Mouse (Mus musculus) hindbrain, embryonic 15.5 days (tissue): ENCODE results near the gene Ptprk. TPM values are rescaled to one million over a fixed set of nuclear protein-coding genes. Genes with fewer than 3 reads are reported as not detected.
A peak's percentile ranks its signal among the peaks of the same experiment; 100 is the strongest.

Experiments used
- ATAC-seq: fragments of 200-750 bp; cut with Nextera tagmentation; 2 replicates; pipeline ENCODE4 v1.8.0; 2017; ENCODE audit warnings: low read depth, moderate number of reproducible peaks, moderate TSS enrichment; ENCODE audit not compliant: low FRiP score
- H3K27ac ChIP-seq: fragments of 300-500 bp; sonication (generic); replicated peaks from 2 replicates; pipeline ENCODE4 v1.5.1; 2015; ENCODE audit warnings: mild to moderate bottlenecking, inconsistent platforms
- H3K27me3 ChIP-seq: fragments of 300-500 bp; sonication (generic); 2 replicates; pipeline ENCODE4 v1.6.1; 2015; ENCODE audit warnings: control low read depth, inconsistent platforms
- H3K36me3 ChIP-seq: fragments of 300-500 bp; sonication (generic); 2 replicates; pipeline ENCODE4 v1.6.1; 2015; ENCODE audit warnings: control low read depth, inconsistent platforms
- H3K4me1 ChIP-seq: fragments of 300-500 bp; sonication (generic); replicated peaks from 2 replicates; pipeline ENCODE4 v1.6.1; 2015; ENCODE audit warnings: control low read depth, inconsistent platforms
- H3K4me2 ChIP-seq: fragments of 300-500 bp; sonication (generic); 2 replicates; pipeline ENCODE4 v1.6.1; 2015; ENCODE audit warnings: moderate library complexity, mild to moderate bottlenecking, inconsistent platforms
- H3K4me3 ChIP-seq: fragments of 300-500 bp; sonication (generic); 2 replicates; pipeline ENCODE4 v1.5.1; 2015; ENCODE audit warnings: mild to moderate bottlenecking, inconsistent platforms
- H3K9ac ChIP-seq: fragments of 300-500 bp; sonication (generic); 2 replicates; pipeline ENCODE4 v1.6.1; 2015; ENCODE audit warnings: inconsistent platforms
- H3K9me3 ChIP-seq: fragments of 300-500 bp; sonication (generic); 2 replicates; pipeline ENCODE4 v1.6.1; 2016; ENCODE audit warnings: control low read depth, inconsistent platforms
- WGBS: fragments of 180-500 bp; shearing (Covaris S2); methylation state at CpG from one replicate; pipeline ENCODE4 v1.1.7; 2015; 5-methylcytosine and 5-hydroxymethylcytosine counted together
- polyA plus RNA-seq: library from polyadenylated mRNA; unstranded; fragments of >200 nt; fragmentation: Nextera tagmentation; extraction: Ambion mirVana; gene quantifications from 2 replicates; pipeline ENCODE4 v1.2.1, GENCODE M21; 2015

The Ptprk gene
- polyA plus RNA-seq, 1 experiment from 2014 or later = 33.6 TPM

DNA sequence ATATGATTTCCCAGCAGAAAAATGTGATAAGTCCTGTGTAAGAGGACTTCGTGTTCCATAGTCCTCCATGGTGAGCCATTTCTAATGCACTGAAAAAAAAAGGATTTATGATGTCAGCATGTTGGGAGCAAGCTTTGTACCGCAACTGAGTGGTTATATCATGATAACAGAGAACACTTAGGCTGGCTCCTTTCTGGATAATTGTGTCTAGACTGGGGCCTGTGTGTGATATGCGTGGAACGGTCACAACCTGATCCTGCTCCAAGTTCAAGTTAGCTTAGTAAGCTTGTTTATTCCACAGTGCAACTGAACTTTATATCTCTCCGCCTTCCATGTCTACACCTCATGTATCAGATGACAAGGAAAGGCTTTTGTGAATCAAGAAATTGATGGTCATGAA is 260.6 kb downstream of the Ptprk start:
- Histone ChIP-seq H3K9ac (no peak overlapping the region), H3K4me1 (no peaks in the 10 kb centered on the region), H3K4me3 (no peak overlapping the region), H3K4me2 (no peak overlapping the region), H3K27ac (no peak overlapping the region), H3K36me3 (no peaks in the 10 kb centered on the region), H3K9me3 (no peaks in the 10 kb centered on the region), H3K27me3 (no peaks in the 10 kb centered on the region)
- WGBS = 90% methylated on average over 5 of the region's 5 CpGs
- no peak for ATAC-seq

GRCm38 (mm10) chr10:28338536-28338935 is 263.9 kb downstream of the Ptprk start:
- Histone ChIP-seq H3K27me3 (no peaks in the 10 kb centered on the region), H3K4me1 (no peaks in the 10 kb centered on the region), H3K4me2 (no peak overlapping the region), H3K9ac (no peak overlapping the region), H3K27ac (no peak overlapping the region), H3K9me3 (no peaks in the 10 kb centered on the region), H3K4me3 (no peak overlapping the region), H3K36me3 (no peaks in the 10 kb centered on the region)
- ATAC-seq = no peak
- WGBS = 52% methylated on average over 5 of the region's 5 CpGs

- H3K27me3 ChIP-seq = no peaks in the 10 kb centered on the region
- H3K9ac ChIP-seq = no peak overlapping the region
- 0 out of 2 replicates have a peak overlapping the region, but pooled peaks have one; percentile 34 for H3K27ac ChIP-seq
- no peaks in the 10 kb centered on the region for H3K36me3 ChIP-seq
- no peaks in the 10 kb centered on the region for H3K9me3 ChIP-seq
- H3K4me2 ChIP-seq = no peak overlapping the region
- H3K4me3 ChIP-seq = no peak overlapping the region
- no peaks in the 10 kb centered on the region for H3K4me1 ChIP-seq
- peak; percentile 96 for ATAC-seq
- WGBS = 47% methylated on average over 8 of the region's 8 CpGs
Measured at GRCm38 (mm10) chr10:28345196-28345681, 270.6 kb downstream of the Ptprk start.

- 80% methylated on average over 6 of the region's 6 CpGs for WGBS
- Histone ChIP-seq H3K36me3 (no peaks in the 10 kb centered on the region), H3K9ac (no peak overlapping the region), H3K4me2 (no peak overlapping the region), H3K9me3 (no peaks in the 10 kb centered on the region), H3K27ac (no peak overlapping the region), H3K27me3 (no peaks in the 10 kb centered on the region), H3K4me1 (no peaks in the 10 kb centered on the region; the same call in 1 of the 2 replicates), H3K4me3 (no peak overlapping the region)
- no peak for ATAC-seq
Measured at GRCm38 (mm10) chr10:28365291-28365690, 290.7 kb downstream of the Ptprk start.

GRCm38 (mm10) chr10:28366065-28366677 is 291.6 kb downstream of the Ptprk start:
- no peaks in the 10 kb centered on the region for H3K27me3 ChIP-seq
- H3K9ac ChIP-seq = no peak overlapping the region
- peak; percentile 72; the same call in 1 of the 2 replicates for ATAC-seq
- no peak overlapping the region for H3K4me2 ChIP-seq
- H3K36me3 ChIP-seq = no peaks in the 10 kb centered on the region
- H3K9me3 ChIP-seq = no peaks in the 10 kb centered on the region
- 60% methylated on average over 5 of the region's 5 CpGs for WGBS
- no peaks in the 10 kb centered on the region; the same call in 1 of the 2 replicates for H3K4me1 ChIP-seq
- H3K4me3 ChIP-seq = no peak overlapping the region
- 0 out of 2 replicates have a peak overlapping the region, but pooled peaks have one; percentile 15 for H3K27ac ChIP-seq

GRCm38 (mm10) chr10:28369808-28370207 is 295.2 kb downstream of the Ptprk start:
- Histone ChIP-seq H3K9me3 (no peaks in the 10 kb centered on the region), H3K4me1 (no peaks in the 10 kb centered on the region; the same call in 1 of the 2 replicates), H3K4me3 (no peak overlapping the region), H3K4me2 (no peak overlapping the region), H3K27ac (no peak overlapping the region), H3K36me3 (no peaks in the 10 kb centered on the region), H3K27me3 (no peaks in the 10 kb centered on the region), H3K9ac (no peak overlapping the region)
- WGBS = 88% methylated on average over 2 of the region's 2 CpGs
- ATAC-seq = no peak

DNA sequence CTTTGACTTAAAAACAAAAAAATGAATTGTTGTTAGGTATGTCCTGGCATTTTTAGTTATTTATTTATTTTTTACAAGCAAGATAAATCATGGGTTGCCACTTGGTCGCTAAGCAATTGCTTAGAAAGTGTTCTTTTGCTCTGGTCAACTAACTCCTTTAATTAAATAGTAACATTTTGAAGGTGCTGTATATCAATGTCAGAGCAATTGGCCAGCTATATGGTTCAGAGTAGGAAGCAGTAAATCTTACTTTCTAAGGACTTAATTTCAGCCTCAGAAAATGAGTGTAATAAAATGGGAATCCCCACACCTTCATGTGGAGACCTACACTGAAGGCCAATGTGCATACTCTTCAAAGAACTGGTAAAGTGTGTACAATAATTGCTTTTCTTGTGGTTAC is 300.3 kb downstream of the Ptprk start:
- WGBS = 74% methylated on average over 1 of the region's 1 CpGs

GRCm38 (mm10) chr10:28379752-28380488 is 305.3 kb downstream of the Ptprk start:
- Histone ChIP-seq H3K27me3 (no peaks in the 10 kb centered on the region), H3K27ac (no peak overlapping the region), H3K4me2 (no peak overlapping the region), H3K9ac (no peak overlapping the region), H3K4me3 (no peak overlapping the region), H3K36me3 (no peaks in the 10 kb centered on the region), H3K9me3 (no peaks in the 10 kb centered on the region), H3K4me1 (no peaks in the 10 kb centered on the region)
- 71% methylated on average over 7 of the region's 7 CpGs for WGBS
- ATAC-seq = no peak

More for the DNA sequence above, 300.3 kb downstream of the Ptprk start:
- Histone ChIP-seq H3K36me3 (no peaks in the 10 kb centered on the region), H3K4me2 (no peak overlapping the region), H3K9me3 (no peaks in the 10 kb centered on the region), H3K4me1 (no peaks in the 10 kb centered on the region), H3K9ac (no peak overlapping the region), H3K4me3 (no peak overlapping the region), H3K27ac (no peak overlapping the region), H3K27me3 (no peaks in the 10 kb centered on the region)
- no peak for ATAC-seq

GRCm38 (mm10) chr10:28387563-28388222 is 313.1 kb downstream of the Ptprk start:
- H3K9ac ChIP-seq = no peak overlapping the region
- no peaks in the 10 kb centered on the region for H3K4me1 ChIP-seq
- H3K27me3 ChIP-seq = no peaks in the 10 kb centered on the region
- 85% methylated on average over 15 of the region's 15 CpGs for WGBS
- no peaks in the 10 kb centered on the region for H3K9me3 ChIP-seq
- H3K27ac ChIP-seq = no peak overlapping the region
- H3K4me2 ChIP-seq = no peak overlapping the region
- no peak overlapping the region for H3K4me3 ChIP-seq
- ATAC-seq = no peak
- no peaks in the 10 kb centered on the region for H3K36me3 ChIP-seq

- WGBS = 85% methylated on average over 5 of the region's 5 CpGs
- no peak for ATAC-seq
- no peaks in the 10 kb centered on the region for H3K36me3 ChIP-seq
Measured at GRCm38 (mm10) chr10:28391168-28391567, 316.5 kb downstream of the Ptprk start.

DNA sequence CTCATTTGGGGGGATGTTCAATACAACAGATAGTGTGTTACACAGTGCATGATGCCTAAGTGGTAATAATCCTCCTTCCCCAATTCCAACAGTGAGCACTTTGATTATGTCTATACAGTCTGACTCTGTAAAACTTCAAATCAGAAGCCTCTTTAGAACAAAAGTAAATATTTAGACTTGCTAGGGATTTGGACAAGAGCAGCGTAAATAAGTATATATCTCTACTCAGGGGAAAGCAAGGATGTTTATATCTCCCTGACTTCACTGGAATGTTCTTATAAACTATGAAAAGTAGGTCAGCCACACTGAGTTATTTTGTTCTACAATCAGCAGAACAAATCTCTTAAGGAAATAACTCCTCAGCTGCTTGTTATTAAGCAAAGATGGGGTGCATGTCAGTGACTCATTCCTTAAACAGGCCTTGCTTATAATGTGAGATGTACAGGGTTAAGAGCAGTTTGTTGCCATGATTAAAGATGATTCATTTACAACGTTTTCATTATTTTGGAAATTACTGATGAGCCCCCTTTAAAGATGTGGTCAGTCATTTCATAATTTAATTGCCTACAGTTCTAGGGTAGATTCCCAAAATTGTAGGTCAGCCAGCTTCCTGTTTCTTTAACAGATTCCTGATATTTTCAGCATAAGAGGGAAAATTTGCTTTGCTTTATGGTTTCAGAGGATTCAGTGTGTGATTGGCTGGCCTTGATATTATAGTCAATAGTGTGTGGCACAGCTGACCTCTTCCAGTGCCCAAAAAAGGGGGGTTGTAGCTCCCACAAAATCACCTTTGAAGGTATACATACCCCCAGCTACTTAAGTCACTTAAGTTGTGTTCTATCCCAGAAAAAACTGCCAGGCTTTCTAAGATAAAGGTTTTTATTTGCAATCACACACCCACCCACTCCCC is 321.2 kb downstream of the Ptprk start:
- Histone ChIP-seq H3K4me1 (no peaks in the 10 kb centered on the region), H3K36me3 (no peaks in the 10 kb centered on the region), H3K4me3 (no peak overlapping the region), H3K9ac (no peak overlapping the region), H3K27ac (no peak overlapping the region), H3K27me3 (no peaks in the 10 kb centered on the region), H3K4me2 (no peak overlapping the region), H3K9me3 (no peaks in the 10 kb centered on the region)
- WGBS = 82% methylated on average over 2 of the region's 2 CpGs
- no peak for ATAC-seq

More at GRCm38 (mm10) chr10:28391168-28391567, 316.5 kb downstream of the Ptprk start:
- H3K9ac ChIP-seq = no peak overlapping the region
- no peak overlapping the region for H3K4me3 ChIP-seq
- no peak overlapping the region for H3K27ac ChIP-seq
- no peaks in the 10 kb centered on the region for H3K9me3 ChIP-seq
- H3K4me2 ChIP-seq = no peak overlapping the region
- H3K4me1 ChIP-seq = no peaks in the 10 kb centered on the region
- no peaks in the 10 kb centered on the region for H3K27me3 ChIP-seq
